21 mouse cellular contexts compared by ENCODE assay signal in the genomic region with DNA sequence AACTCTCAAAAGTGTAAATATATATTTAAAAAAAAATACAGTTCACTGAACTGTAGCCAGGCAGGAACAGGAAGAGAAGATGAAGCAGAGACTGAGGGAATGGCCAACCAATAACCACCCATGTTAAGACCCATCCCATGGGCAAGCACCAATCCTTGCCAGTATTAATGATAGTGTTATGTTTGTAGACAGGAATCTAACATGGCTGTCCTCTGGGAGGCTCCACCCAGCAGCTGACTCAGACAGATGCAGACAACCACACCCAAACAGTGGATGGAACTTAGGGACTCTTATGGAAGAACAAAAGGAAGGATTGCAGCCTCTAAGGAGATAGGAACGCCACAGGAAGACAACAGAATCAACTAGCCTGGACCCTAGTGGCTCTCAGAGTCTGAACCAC.
"Had no signal": no experiment of that assay in that cellular context is flagged by ENCODE, and none has a peak within 500 bp of the region (broad histone marks: within the 10 kb centered on the region; RNA-seq: fewer than 3 reads in every experiment).

No protein-coding gene starts in this region.

- H3K4me1 ChIP-seq: megakaryocyte, embryonic 14.5 days; midbrain, embryonic 13.5 days; midbrain, embryonic 15.5 days; neural tube, embryonic 15.5 days had no signal

- H3K9me3 ChIP-seq: lung, embryonic 15.5 days; megakaryocyte, embryonic 14.5 days; midbrain, embryonic 13.5 days; midbrain, embryonic 15.5 days; neural tube, embryonic 13.5 days; neural tube, embryonic 15.5 days had no signal

- H3K36me3 ChIP-seq: lung, embryonic 15.5 days; midbrain, embryonic 13.5 days; midbrain, embryonic 15.5 days; neural tube, embryonic 13.5 days; neural tube, embryonic 15.5 days had no signal

- DNase-seq: liver, postnatal 0 days; lung, adult 2 months; lung, postnatal 14 days; lung, postnatal 36 days; retina, postnatal 1 day; right cerebral cortex, adult 18-20 months; right cerebral cortex, postnatal 25 days; right cerebral cortex, postnatal 4 days; spleen, adult 18-20 months; thymus, adult 18-20 months; thymus, postnatal 25 days; thymus, postnatal 4 days had no signal

- ATAC-seq: liver, postnatal 0 days; lung, postnatal 0 days; midbrain, embryonic 13.5 days; midbrain, embryonic 15.5 days had no signal

- H3K27me3 ChIP-seq: lung, embryonic 15.5 days; megakaryocyte, embryonic 14.5 days; midbrain, embryonic 13.5 days; midbrain, embryonic 15.5 days; neural tube, embryonic 13.5 days; neural tube, embryonic 15.5 days had no signal

- H3K27ac ChIP-seq: lung, embryonic 15.5 days; macrophage; midbrain, embryonic 13.5 days; midbrain, embryonic 15.5 days; neural tube, embryonic 13.5 days; neural tube, embryonic 15.5 days had no signal

- H3K9ac ChIP-seq: liver, postnatal 0 days; lung, embryonic 15.5 days; midbrain, embryonic 13.5 days; midbrain, embryonic 15.5 days; neural tube, embryonic 13.5 days; neural tube, embryonic 15.5 days had no signal

- H3K4me2 ChIP-seq: lung, embryonic 15.5 days; midbrain, embryonic 11.5 days; midbrain, embryonic 13.5 days; midbrain, embryonic 15.5 days; neural tube, embryonic 13.5 days; neural tube, embryonic 15.5 days had no signal

- H3K4me3 ChIP-seq: lung, embryonic 15.5 days; megakaryocyte, embryonic 14.5 days; midbrain, embryonic 13.5 days; midbrain, embryonic 15.5 days; neural tube, embryonic 13.5 days; neural tube, embryonic 15.5 days had no signal
